Mouse (Mus musculus) cerebellum, adult 2 months (tissue): ENCODE results near the gene Ccdc91.

ENCODE experiments used
- CTCF ChIP-seq: fragments of 200-500 bp; IDR thresholded peaks from 2 replicates; pipeline ENCODE4 v1.5.1; 2011; ENCODE audit warnings: low read depth, mild to moderate bottlenecking, control low read depth, low read length, moderate library complexity, borderline replicate concordance; ENCODE audit not compliant: insufficient read depth
- POLR2A ChIP-seq: fragments of 200-500 bp; IDR thresholded peaks from 2 replicates; pipeline ENCODE4 v1.6.1; 2011; ENCODE audit warnings: low read length, control low read depth, borderline replicate concordance; ENCODE audit not compliant: insufficient read depth

DNA sequence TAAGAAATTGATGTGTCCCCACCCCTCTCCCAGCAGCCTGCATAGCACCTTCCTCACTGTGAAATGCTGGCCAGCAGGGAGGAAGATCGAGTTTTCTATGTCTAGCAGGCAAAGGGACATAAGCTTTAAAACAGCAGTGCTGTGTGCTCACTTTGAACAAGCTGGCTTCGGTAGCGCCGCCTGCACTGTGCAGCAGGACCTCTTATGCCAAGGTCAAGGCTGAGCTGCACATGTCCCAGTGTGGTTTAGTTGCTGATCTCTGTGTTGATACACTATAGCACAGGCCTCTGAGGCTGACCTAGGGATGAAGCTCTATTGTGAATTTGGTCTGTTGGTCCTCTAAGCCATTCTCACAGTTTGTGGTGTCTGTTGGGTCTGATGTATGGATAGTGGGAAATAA lies 16.9 kb downstream of the Ccdc91 start:
- TF ChIP-seq POLR2A (no peak), CTCF (no peak)
